Mouse (Mus musculus): ENCODE results near the gene Dhx37.
A peak's percentile ranks its signal among the peaks of the same experiment; 100 is the strongest.

GRCm38 (mm10) chr5:125404903-125405545 lies 28.9 kb downstream of the Dhx37 start:
- no peak for TF ChIP-seq CTCF (IDR thresholded peaks at IDR 0.05; ENCODE audit: extremely low read depth, insufficient read length, insufficient replicate concordance, low read depth, low read length)
- peak; percentile 25; the same call in 1 of the 2 replicates for TF ChIP-seq POLR2A (IDR thresholded peaks at IDR 0.05; ENCODE audit: low read depth, low read length)
